Mouse (Mus musculus) embryonic fibroblast, embryonic 13.5 days (primary cell): Measurements from ENCODE around the gene Phb. TPM values are rescaled to one million over a fixed set of nuclear protein-coding genes. Genes with fewer than 3 reads are reported as not detected.
A peak's percentile ranks its signal among the peaks of the same experiment; 100 is the strongest.

Experiments
- H3K27ac ChIP-seq: 2 replicates; pipeline ENCODE4 v1.5.1; 2012; ENCODE audit warnings: low read length, control low read depth, inconsistent platforms; ENCODE audit not compliant: insufficient read depth
- H3K4me1 ChIP-seq: 2 replicates; pipeline ENCODE4 v1.6.1; 2011; ENCODE audit warnings: low read length; ENCODE audit not compliant: control insufficient read depth, insufficient read depth
- H3K4me3 ChIP-seq: 2 replicates; pipeline ENCODE4 v1.5.1; 2011; ENCODE audit warnings: mild to moderate bottlenecking, control low read depth, low read length; ENCODE audit not compliant: insufficient read depth
- CTCF ChIP-seq: IDR thresholded peaks from 2 replicates; pipeline ENCODE4 v1.5.1; 2011; ENCODE audit warnings: mild to moderate bottlenecking, control low read depth, low read length, moderate library complexity, borderline replicate concordance; ENCODE audit not compliant: insufficient read depth
- POLR2A ChIP-seq: IDR thresholded peaks from 2 replicates; pipeline ENCODE4 v1.6.1; 2011; ENCODE audit warnings: low read depth, mild to moderate bottlenecking, control low read depth, low read length, moderate library complexity
- polyA plus RNA-seq: library from polyadenylated mRNA; stranded (reverse); fragments of >200 nt; gene quantifications from 2 replicates; pipeline ENCODE4 v1.2.4, GENCODE M21; 2011; ENCODE audit warnings: low read depth; ENCODE audit not compliant: missing spikeins, insufficient read length

The Phb gene
- polyA plus RNA-seq, 1 experiment, result 157 TPM

DNA sequence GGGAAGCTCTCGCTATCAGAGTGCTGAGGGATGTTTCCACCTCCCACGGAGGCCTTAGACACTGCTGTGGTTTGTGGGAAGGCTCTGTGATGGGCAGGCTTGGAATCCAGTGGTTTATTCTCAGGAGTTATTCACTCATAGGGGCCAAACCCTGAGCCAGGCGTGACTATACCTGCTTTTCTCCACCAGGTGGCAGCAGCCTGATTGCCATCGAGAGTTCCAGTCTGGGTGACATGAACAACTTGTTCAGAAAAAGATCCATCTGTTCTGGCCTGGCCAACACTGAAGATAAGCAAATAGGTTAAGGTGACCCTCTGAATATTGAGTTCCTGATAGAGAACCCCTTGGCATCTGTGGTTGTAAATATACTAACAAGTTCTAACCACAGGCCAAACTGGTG is 19.3 kb downstream of the Phb start:
- H3K4me3 ChIP-seq, result no peak overlapping the region
- H3K4me1 ChIP-seq, result 0 out of 2 replicates have a peak, but pooled peaks cover 4% of the 10 kb centered on the region
- TF ChIP-seq POLR2A (no peak), CTCF (peak; percentile 80)
- H3K27ac ChIP-seq, result no peak overlapping the region

GRCm38 (mm10) chr11:95687084-95687656 is 20.4 kb downstream of the Phb start:
- Histone ChIP-seq H3K27ac (no peak overlapping the region), H3K4me3 (no peak overlapping the region), H3K4me1 (0 out of 2 replicates have a peak, but pooled peaks cover 4% of the 10 kb centered on the region)
- no peak for TF ChIP-seq POLR2A
- 0 out of 2 replicates have a peak, but pooled peaks have one; percentile 2 for TF ChIP-seq CTCF

GRCm38 (mm10) chr11:95688515-95688914 is 21.8 kb downstream of the Phb start:
- H3K27ac ChIP-seq, result no peak overlapping the region
- H3K4me1 ChIP-seq, result 0 out of 2 replicates have a peak, but pooled peaks cover 4% of the 10 kb centered on the region
- no peak overlapping the region for H3K4me3 ChIP-seq
- TF ChIP-seq CTCF (no peak), POLR2A (no peak)

DNA sequence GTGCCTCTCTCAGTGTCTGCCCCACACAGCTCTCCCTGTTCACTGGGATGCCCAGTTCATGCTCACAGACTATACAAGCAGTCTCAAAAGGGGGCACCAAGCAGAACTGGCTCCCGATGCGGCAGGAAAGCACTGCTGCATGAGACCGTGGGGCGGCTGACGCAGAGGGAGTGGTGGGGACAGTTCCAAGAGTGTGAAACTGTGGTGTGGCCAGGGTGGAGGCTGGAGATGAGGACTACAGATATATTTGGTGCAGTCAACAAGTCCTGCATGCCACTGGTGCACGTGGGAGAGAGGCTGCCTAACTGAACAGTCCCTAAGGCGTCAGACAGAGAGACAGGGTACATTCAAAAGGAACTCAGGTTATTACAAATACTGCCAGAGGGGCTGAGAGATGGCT is 22.2 kb downstream of the Phb start:
- TF ChIP-seq CTCF, result no peak
- no peak for TF ChIP-seq POLR2A
- no peak overlapping the region for H3K27ac ChIP-seq

GRCm38 (mm10) chr11:95689544-95689943 is 22.8 kb downstream of the Phb start:
- Histone ChIP-seq H3K4me1 (0 out of 2 replicates have a peak, but pooled peaks cover 4% of the 10 kb centered on the region), H3K27ac (no peak overlapping the region), H3K4me3 (no peak overlapping the region)
- no peak for TF ChIP-seq CTCF
- no peak for TF ChIP-seq POLR2A

More for the DNA sequence above, 22.2 kb downstream of the Phb start:
- H3K4me3 ChIP-seq, result no peak overlapping the region
- H3K4me1 ChIP-seq, result 0 out of 2 replicates have a peak, but pooled peaks cover 4% of the 10 kb centered on the region

GRCm38 (mm10) chr11:95698541-95698940 is 31.8 kb downstream of the Phb start:
- no peak overlapping the region for H3K27ac ChIP-seq
- no peaks in the 10 kb centered on the region for H3K4me1 ChIP-seq
- TF ChIP-seq POLR2A, result no peak
- TF ChIP-seq CTCF, result no peak
- no peak overlapping the region for H3K4me3 ChIP-seq

DNA sequence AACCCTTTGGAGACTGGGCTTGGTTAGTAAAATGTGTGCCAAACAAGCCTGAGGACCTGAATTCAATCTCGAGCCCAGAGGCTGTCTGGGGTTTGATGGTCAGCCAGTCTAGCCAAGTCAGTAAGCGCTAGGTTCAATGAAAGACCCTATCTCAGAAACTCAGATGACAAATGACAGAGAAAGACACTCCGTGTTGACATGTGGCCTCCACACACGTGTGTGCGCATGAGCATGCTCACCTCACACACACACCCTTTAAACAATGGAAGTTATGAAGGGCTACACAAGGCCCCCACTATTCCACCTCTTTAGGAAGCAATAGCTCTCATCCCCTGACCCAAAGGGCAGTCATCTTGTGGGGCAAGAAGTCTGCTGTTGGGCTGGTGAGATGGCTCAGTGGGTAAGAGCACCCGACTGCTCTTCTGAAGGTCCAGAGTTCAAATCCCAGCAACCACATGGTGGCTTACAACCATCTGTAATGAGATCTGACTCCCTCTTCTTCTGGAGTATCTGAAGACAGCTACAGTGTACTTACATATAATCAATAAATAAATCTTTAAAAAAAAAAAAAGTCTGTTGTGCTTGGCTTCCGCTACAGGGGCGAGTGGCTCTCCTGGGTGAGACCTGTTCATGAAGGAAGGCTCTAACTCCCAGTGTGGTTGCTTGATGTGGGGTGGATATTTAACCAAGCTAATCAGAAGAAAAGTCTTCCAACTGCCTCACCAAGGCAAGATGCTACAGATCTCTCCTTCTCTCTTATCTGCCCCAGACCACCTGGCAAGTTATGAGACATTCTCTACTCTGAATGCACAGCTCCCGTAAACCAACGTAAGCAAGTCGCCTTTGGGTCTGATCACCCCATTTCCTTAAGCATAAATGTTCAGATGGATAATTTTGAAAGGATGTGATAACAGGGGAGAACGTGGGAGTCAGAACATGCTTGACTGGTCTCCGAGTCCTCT is 34.3 kb downstream of the Phb start:
- no peak for TF ChIP-seq CTCF
- TF ChIP-seq POLR2A, result no peak
- no peaks in the 10 kb centered on the region for H3K4me1 ChIP-seq
- no peak overlapping the region for H3K27ac ChIP-seq

DNA sequence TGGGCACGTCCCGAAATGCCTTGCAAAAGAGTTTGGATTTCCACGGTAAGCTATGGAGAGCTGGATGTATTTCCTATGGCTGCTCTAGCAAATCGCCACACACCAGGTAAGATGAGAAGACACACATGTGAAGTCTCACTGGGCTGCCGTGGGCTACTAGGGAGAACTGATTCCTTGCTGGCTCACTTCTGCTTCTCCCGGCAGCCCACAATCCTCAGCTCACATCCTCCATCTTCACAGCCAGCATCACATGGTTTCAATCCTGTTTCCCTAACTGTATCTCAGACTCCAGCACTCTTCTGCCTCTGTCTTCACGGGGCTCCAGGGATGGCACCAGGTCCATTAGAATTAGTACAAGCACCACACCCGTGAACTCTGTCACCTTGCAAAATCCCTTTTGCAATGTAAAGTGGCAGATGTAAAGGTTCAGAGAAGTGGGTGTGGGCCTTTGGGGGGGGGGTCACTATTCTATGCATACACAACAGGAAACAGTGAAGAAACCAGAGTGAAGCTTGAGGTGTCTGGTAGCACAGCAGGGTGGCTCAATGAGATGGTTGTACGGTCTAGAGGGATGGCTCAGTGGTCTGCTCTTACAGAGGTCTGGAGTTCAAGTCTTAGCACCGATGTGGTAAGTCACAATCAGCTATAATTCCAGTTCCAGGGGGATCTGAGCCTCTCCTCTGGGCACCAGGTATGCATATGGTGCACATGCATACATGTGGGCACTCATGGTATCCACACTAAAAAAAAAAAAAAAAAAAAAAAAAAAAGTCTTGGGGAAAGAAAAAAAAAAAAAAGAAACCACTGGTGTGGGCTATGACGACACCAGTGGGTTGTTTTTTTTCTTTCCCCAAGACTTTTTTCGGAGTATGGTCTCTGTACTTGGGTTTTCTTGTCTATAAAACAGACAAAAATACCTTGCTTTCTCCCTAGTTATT is 37.5 kb downstream of the Phb start:
- H3K27ac ChIP-seq, result no peak overlapping the region
- no peaks in the 10 kb centered on the region for H3K4me1 ChIP-seq
- no peak for TF ChIP-seq CTCF
- no peak overlapping the region for H3K4me3 ChIP-seq

More for the DNA sequence above, 34.3 kb downstream of the Phb start:
- no peak overlapping the region for H3K4me3 ChIP-seq

- Histone ChIP-seq H3K4me1 (no peaks in the 10 kb centered on the region), H3K4me3 (no peak overlapping the region), H3K27ac (no peak overlapping the region)
- no peak for TF ChIP-seq POLR2A
- no peak for TF ChIP-seq CTCF
These were observed 38.2 kb downstream of the Phb start for GRCm38 (mm10) chr11:95704970-95705330.
